Mouse (Mus musculus): ENCODE results near the gene Slc38a9.

Slc38a9 gene

DNA sequence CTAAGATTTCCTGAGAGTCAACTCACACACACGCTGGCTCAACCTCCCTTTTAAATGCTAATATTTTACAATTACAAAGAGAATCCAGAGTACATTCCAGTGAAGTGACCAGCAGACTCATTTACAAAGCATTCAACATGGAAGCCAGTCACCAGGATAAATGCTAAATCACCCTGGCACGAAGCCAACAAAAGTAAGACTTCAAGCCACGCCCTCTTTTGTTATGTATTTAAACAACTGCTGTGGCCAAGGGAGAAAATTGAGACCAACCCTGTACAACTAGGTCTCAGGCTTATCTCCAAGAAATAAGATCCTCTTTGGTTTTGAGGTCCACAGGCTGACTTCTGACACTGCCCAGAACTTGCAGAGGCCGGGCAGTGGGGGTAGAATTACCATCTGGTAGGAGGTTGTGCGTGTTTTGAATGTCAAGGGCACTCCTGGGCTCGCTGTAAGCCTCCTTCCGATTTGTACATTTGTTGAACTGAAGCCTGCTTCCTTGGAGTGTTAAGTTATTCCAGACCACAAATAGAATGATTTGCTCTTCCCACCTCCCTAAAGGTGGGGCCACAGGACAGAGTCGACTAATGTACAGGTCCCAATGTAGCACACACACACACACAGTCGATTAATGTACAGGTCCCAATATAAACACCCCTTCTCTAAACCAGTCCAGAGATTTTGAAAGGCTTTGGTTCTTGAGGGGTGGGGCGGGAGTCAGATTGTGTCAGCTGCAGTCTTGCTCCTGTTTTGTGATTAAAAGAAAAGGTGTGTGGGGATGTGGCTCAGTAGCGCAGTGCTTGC is 110.2 kb downstream of the Slc38a9 start:
- DNase-seq (ENCODE audit: low read depth, low spot score), result peak; percentile 97

DNA sequence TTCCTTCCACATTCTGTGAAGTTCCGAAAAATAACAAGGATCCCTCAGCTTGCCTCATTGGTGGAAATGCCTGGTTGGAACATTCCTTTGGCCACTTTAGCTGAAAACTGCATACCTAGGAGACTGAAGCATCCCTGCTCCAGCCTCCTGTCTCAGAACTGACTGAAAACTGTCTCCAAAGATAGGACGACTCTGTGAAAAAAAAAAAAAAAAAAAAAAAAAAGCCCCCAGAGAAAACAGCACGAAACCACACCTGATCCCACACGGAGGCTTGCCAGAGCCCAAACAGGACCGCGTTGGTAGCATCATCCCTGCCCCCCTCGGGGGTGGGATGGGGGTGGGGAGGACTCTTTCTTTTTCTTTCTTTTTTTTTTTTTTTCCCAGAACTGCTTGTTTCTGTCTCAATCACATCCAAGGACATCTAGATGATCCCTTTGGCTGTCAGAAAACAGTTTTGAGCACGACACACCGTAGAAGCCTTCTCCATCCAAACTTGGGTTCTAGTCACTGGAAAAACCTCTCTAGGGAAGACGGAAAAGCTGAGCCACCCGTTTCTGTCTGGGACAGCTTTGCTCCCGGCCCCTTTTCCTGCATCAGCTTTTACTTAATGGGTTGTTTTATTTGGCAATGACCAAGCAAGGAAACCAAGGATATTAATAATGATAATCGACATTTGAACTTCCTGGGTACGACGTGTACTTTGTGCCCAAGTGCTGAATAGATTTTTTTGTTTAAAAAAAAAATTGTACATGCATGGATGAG is 111.1 kb downstream of the Slc38a9 start:
- peak; percentile 90 for DNase-seq (ENCODE audit: low read depth, low spot score)

DNA sequence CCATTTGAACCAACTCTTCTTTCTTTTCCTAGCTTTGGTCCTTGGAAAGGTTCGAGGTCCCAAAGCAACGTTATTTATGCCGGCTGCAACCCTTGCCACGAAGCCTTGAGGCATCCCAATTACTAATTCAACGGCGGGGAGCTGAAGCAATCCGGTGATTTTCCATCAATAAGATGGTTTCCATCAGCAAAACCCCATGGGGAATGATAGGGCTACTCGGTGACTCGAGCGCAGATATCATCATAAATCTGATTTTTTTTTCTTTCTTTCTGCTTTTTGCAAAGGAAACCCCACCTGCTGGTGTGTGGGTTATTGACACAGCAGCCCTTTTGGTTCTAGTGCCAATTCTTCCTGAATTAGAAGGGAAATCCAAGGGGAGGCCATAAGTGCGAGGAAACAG is 111.7 kb downstream of the Slc38a9 start:
- DNase-seq (ENCODE audit: low read depth, low spot score), result peak; percentile 64

DNA sequence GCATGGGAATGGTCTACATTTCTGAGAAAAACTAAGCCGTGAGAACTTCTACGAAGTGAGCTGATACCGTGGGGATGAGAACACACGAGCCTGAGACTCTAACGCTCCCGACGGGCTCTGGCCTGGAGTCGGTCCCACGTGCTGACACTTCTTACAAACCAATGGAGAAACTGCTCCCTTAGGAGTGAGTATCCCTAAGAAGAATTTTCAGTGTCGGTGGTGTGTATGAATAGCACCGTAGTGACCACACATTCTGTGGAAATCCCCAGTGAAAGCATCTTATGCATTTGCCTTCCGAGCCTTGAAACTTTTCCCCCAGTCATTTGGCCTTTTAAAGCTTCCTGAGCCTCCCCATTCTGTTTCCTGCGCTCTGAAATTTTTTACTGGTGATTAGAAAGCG is 112.3 kb downstream of the Slc38a9 start:
- no peak for DNase-seq (ENCODE audit: low read depth, low spot score)

DNA sequence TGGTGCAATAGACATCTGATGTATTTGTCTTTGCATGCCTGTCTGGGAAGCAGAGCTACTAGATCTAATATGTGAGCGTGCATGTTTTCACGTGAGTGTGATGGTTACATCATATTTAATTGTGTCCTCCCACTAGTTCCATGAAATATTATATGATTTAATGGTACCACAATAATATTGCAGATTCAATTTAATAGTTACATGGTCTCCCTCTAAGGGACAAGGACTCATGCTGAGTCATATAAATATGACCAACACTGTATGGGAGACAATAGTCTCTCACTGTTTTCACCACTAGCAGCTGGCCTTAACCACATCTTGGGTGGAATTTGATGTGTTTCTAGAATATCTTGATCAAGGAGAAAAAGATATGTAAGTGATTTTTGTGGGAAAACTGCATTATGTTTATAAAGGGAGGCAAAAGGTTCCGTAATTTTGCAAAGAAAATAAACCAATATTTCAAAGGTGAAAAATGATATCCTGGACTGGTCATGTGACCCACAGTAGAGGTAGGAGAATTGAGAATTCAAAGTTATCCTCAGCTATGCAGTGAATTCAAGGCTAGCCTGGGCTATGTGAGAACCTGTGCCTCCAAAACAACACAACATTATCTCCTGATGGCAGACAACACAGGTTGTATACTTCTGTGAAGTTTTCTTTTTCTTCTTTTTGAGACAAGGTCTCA is 113.6 kb downstream of the Slc38a9 start:
- peak; percentile 35 for DNase-seq (ENCODE audit: low read depth, low spot score)

DNA sequence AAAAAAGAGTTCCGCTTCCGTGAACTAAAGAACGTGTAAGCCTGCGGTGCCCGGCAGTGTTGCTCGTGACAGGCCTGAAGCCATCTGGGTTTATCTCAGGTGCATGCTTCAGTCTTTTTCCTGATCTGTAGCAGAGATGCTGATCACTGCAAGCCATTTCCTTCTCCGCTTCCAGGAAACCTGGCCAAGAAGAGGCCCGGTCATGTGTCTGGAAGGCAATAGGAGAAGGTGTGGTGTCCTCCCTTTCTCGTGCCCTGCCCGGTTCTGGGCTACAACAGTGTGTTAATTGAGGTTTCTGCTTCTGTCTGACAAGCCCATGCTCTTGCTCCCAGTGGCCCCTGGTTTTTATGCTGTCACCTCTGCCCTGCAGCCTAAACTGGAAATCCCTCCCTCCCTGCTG is 115.3 kb downstream of the Slc38a9 start:
- no peak for DNase-seq (ENCODE audit: low read depth, low spot score)

DNA sequence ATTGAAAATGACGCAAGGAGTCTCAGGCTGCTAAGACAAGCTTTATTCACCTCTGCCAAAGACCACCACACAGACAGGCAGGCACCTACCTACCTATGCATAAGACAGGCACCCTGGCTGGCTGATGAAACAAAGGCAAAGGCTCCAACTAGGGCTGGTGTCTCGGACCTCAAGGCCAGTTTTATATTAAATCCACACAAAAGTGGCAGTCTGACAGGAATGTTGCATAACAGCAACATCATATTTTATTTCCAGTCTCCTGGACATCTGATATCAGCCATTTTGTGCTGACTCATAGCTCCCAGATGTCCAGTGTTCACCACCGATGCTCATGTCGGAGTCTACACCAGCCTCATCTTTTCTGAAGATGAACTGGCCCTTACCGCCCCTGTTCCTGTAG is 117.9 kb downstream of the Slc38a9 start:
- peak; percentile 90 for DNase-seq (ENCODE audit: low read depth, low spot score)

DNA sequence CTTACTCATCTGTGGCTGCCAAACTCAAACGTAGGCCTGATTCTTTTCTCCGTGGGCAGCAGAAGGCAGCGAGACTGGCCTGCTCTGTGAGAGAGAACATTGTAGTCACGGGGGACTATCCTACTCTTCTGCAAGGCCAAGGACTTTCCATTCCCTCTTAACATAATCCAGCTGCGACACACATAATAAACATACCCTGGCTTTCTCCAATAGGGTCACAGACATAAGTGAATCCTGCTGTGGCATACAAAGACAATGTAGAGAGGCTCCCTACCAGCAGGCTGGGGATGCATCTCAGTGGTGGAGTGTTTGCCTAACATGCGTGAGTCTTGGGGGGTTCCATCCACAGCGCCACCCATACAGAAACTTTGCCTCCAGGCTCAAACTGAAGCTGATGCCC is 124.8 kb downstream of the Slc38a9 start:
- DNase-seq (ENCODE audit: low read depth, low spot score), result no peak

DNA sequence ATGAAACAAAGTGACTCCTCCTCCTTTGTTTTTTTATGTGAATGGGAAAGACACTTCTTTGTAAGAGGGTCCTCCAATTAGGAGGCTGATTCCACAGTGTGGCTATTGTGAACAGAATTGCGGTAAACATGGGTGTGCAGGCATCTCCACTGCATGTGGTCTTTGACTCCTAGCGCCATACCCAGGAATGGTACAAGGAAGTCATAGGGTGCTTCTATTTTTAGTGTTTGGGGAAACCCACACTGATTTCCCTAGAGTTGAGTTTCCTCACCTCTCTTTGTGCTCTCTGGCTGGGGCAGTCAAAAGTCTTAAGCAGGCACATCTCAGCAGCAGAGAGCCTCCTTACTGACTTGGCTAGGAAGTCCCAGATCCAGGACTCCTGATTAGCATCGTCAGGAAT is 125.6 kb downstream of the Slc38a9 start:
- DNase-seq (ENCODE audit: low read depth, low spot score), result peak; percentile 24

DNA sequence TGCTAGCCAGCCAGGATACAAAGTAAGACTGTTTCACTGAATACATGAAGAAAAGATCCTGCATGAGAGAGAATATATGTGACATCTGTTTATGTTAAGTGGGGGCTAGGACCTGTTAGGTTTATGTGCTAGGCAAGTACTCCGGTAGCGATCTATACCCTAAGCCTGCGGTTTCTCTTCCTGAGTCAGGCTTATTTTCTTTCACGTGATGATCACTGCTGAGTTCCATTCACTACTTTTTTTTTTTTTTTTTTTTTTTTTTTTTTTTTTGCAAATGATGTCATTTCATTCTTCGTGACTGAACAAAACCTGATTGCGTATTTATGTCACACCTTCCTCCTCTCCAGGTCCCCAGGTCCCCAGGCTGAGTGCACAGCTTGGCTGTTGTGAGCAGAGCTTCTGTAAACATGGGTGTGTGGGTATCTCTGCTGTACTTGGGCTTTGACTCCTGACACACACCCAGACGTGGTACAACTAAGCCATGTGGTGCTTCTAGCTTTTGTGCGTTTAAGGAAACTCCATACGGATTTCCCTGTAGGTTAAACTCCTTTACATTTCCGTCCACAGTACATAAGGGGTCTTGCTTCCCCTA is 126.5 kb downstream of the Slc38a9 start:
- DNase-seq (ENCODE audit: low read depth, low spot score), result no peak
